Mouse (Mus musculus) CH12.LX (cell line): ENCODE measurements around the gene Hist1h4h. TPM values are rescaled to one million over a fixed set of nuclear protein-coding genes. Genes with fewer than 3 reads are reported as not detected.

ENCODE experiments used
- DNase-seq: peaks from one replicate; pipeline ENCODE4 v3.0.0-alpha.2; 2013; ENCODE audit errors: extremely low read depth
- H3K27ac ChIP-seq: 2 replicates; pipeline ENCODE4 v1.5.1; 2012; ENCODE audit warnings: low read depth, mild to moderate bottlenecking, control low read depth, moderate library complexity; ENCODE audit not compliant: insufficient read depth
- H3K27me3 ChIP-seq: replicated peaks from 2 replicates; pipeline ENCODE3; 2012; ENCODE audit warnings: inconsistent platforms
- H3K36me3 ChIP-seq, 2 experiments: replicated peaks in 1 of 2; 2 replicates each; pipeline versions ENCODE3 to v1.6.1; 2012; ENCODE audit warnings: inconsistent platforms in 1 of 2, low read length in 1 of 2, mild to moderate bottlenecking in 1 of 2, mixed read lengths in 1 of 2, moderate library complexity in 1 of 2; ENCODE audit not compliant: control insufficient read depth in 1 of 2, insufficient read depth in 1 of 2
- H3K4me1 ChIP-seq, 2 experiments: 2 replicates each; pipeline ENCODE4 v1.6.1; 2012; ENCODE audit warnings: inconsistent platforms in 1 of 2, moderate library complexity in 1 of 2; ENCODE audit not compliant: insufficient read depth in 2 of 2, control insufficient read depth in 1 of 2
- H3K4me2 ChIP-seq: 2 replicates; pipeline ENCODE4 v1.6.1; 2012; ENCODE audit warnings: low read depth, mild to moderate bottlenecking, control low read depth; ENCODE audit not compliant: poor library complexity, insufficient read depth, severe bottlenecking
- H3K4me3 ChIP-seq, 3 experiments: fragments of 150-350 bp in 1 of 3; sonication (generic) in 1 of 3; replicated peaks in 1 of 3; 2 replicates each; pipeline versions ENCODE3 to v1.5.1; 2011 to 2012; ENCODE audit warnings: low read depth in 2 of 3, low read length in 2 of 3, mild to moderate bottlenecking in 2 of 3, moderate library complexity in 2 of 3, control low read depth in 1 of 3, improper control_type of control experiment in 1 of 3, inconsistent platforms in 1 of 3, mixed read lengths in 1 of 3; ENCODE audit not compliant: poor library complexity in 1 of 3
- H3K79me2 ChIP-seq: replicated peaks from 2 replicates; pipeline ENCODE4 v1.6.1; 2012; ENCODE audit warnings: mild to moderate bottlenecking, moderate library complexity; ENCODE audit not compliant: control insufficient read depth, poor library complexity, insufficient read depth, severe bottlenecking; ENCODE audit errors: extremely low read depth
- H3K9ac ChIP-seq: 2 replicates; pipeline ENCODE4 v1.6.1; 2012; ENCODE audit warnings: low read depth, mild to moderate bottlenecking, control low read depth, moderate library complexity; ENCODE audit not compliant: insufficient read depth
- H3K9me3 ChIP-seq: replicated peaks from 2 replicates; pipeline ENCODE3; 2012; ENCODE audit warnings: low read length, inconsistent platforms, mixed read lengths
- BHLHE40 ChIP-seq: IDR thresholded peaks from 2 replicates; pipeline ENCODE4 v1.6.1; 2011; ENCODE audit warnings: mild to moderate bottlenecking, low read depth, low read length, improper control_type of control experiment
- CHD2 ChIP-seq: IDR thresholded peaks from 2 replicates; pipeline ENCODE4 v1.6.1; 2011; ENCODE audit warnings: low read length, improper control_type of control experiment
- EP300 ChIP-seq: IDR thresholded peaks from 2 replicates; pipeline ENCODE4 v1.6.1; 2011; ENCODE audit warnings: low read length, improper control_type of control experiment
- ETS1 ChIP-seq: conservative IDR thresholded peaks from 2 replicates; pipeline ENCODE4 v1.6.1; 2012; ENCODE audit warnings: low read depth, mild to moderate bottlenecking, inconsistent platforms, low read length, improper control_type of control experiment, moderate library complexity
- GABPA ChIP-seq: IDR thresholded peaks from 2 replicates; pipeline ENCODE4 v1.6.1; 2012; ENCODE audit warnings: low read depth, low read length, improper control_type of control experiment, inconsistent platforms; ENCODE audit not compliant: insufficient replicate concordance
- HCFC1 ChIP-seq: IDR thresholded peaks from 2 replicates; pipeline ENCODE4 v1.6.1; 2012; ENCODE audit warnings: low read depth, mild to moderate bottlenecking, inconsistent platforms, low read length, improper control_type of control experiment
- IRF4 ChIP-seq: IDR thresholded peaks from 2 replicates; pipeline ENCODE4 v1.6.1; 2014; ENCODE audit warnings: low read depth, mild to moderate bottlenecking, inconsistent platforms, low read length, improper control_type of control experiment
- JUND ChIP-seq: conservative IDR thresholded peaks from 2 replicates; pipeline ENCODE4 v1.6.1; 2011; ENCODE audit warnings: low read depth, low read length, improper control_type of control experiment
- KAT2A ChIP-seq: IDR thresholded peaks from 2 replicates; pipeline ENCODE4 v1.6.1; 2012; ENCODE audit warnings: low read length, improper control_type of control experiment, inconsistent platforms; ENCODE audit not compliant: insufficient replicate concordance
- MAFK ChIP-seq: IDR thresholded peaks from 2 replicates; pipeline ENCODE4 v1.6.1; 2011; ENCODE audit warnings: low read length, improper control_type of control experiment; ENCODE audit not compliant: insufficient replicate concordance
- MAX ChIP-seq: IDR thresholded peaks from 2 replicates; pipeline ENCODE4 v1.6.1; 2011; ENCODE audit warnings: low read length, improper control_type of control experiment
- MXI1 ChIP-seq: IDR thresholded peaks from 2 replicates; pipeline ENCODE4 v1.6.1; 2011; ENCODE audit warnings: mild to moderate bottlenecking, low read depth, low read length, improper control_type of control experiment
- MYC ChIP-seq: IDR thresholded peaks from 2 replicates; pipeline ENCODE4 v1.6.1; 2011; ENCODE audit warnings: low read depth, mild to moderate bottlenecking, improper control_type of control experiment, low read length
- RAD21 ChIP-seq: IDR thresholded peaks from 2 replicates; pipeline ENCODE4 v1.6.1; 2011; ENCODE audit warnings: low read depth, mild to moderate bottlenecking, low read length, improper control_type of control experiment, moderate library complexity
- RCOR1 ChIP-seq: conservative IDR thresholded peaks from 2 replicates; pipeline ENCODE4 v1.6.1; 2012; ENCODE audit warnings: low read depth, mild to moderate bottlenecking, inconsistent platforms, low read length, improper control_type of control experiment
- SIN3A ChIP-seq: IDR thresholded peaks from 2 replicates; pipeline ENCODE4 v1.6.1; 2012; ENCODE audit warnings: low read length, improper control_type of control experiment, inconsistent platforms
- TBP ChIP-seq: conservative IDR thresholded peaks from 2 replicates; pipeline ENCODE4 v1.6.1; 2011; ENCODE audit warnings: low read depth, low read length, improper control_type of control experiment
- UBTF ChIP-seq: IDR thresholded peaks from 2 replicates; pipeline ENCODE4 v1.6.1; 2012; ENCODE audit warnings: low read depth, mild to moderate bottlenecking, inconsistent platforms, low read length, improper control_type of control experiment, moderate library complexity
- USF2 ChIP-seq: conservative IDR thresholded peaks from 2 replicates; pipeline ENCODE4 v1.6.1; 2011; ENCODE audit warnings: low read depth, low read length, improper control_type of control experiment
- ZC3H11A ChIP-seq: IDR thresholded peaks from 2 replicates; pipeline ENCODE4 v1.6.1; 2012; ENCODE audit warnings: low read depth, mild to moderate bottlenecking, inconsistent platforms, low read length, improper control_type of control experiment
- ZMIZ1 ChIP-seq: IDR thresholded peaks from 2 replicates; pipeline ENCODE4 v1.6.1; 2012; ENCODE audit warnings: low read depth, mild to moderate bottlenecking, inconsistent platforms, low read length, improper control_type of control experiment
- ZNF384 ChIP-seq: IDR thresholded peaks from 2 replicates; pipeline ENCODE4 v1.6.1; 2012; ENCODE audit warnings: low read depth, low read length, improper control_type of control experiment, inconsistent platforms
- dilution Hi-C: fragments of 300-500 bp; cut with MboI; formaldehyde crosslinking; loops from 2 replicates; pipeline ENCODE4 v1.14.3; 2020; ENCODE audit warnings: low sequenced_read_pairs; ENCODE audit not compliant: extremely low pct_unique_long_range_greater_than_20kb, extremely low pct_ligation_motif_present
- in situ Hi-C: fragments of 300-500 bp; cut with MboI; formaldehyde crosslinking; loops from 3 replicates; pipeline ENCODE4 v1.14.3; 2019; ENCODE audit warnings: low sequenced_read_pairs, low pct_ligation_motif_present, low pct_unique_long_range_greater_than_20kb, mixed read lengths
- polyA plus RNA-seq: library from polyadenylated mRNA; unstranded; fragments of >175 nt; gene quantifications from 2 replicates; pipeline ENCODE4 v1.2.1, GENCODE M21; 2012; ENCODE audit warnings: low read depth; ENCODE audit not compliant: insufficient read length
- total RNA-seq, 2 experiments: library from RNA; depleted of rRNA; stranded (reverse); fragments of 300-350 nt in 1 of 2; fragments of >200 nt in 1 of 2; gene quantifications; 2 replicates each; pipeline ENCODE4 v1.2.3; 2012 to 2014

Hist1h4h gene
- total and polyA plus RNA-seq, 3 experiments, result 5.5 to 4,957 (median 19.4) TPM

- TF ChIP-seq KAT2A (no peak), SIN3A (0 out of 2 replicates have a peak, but pooled peaks have one; percentile 17), MXI1 (peak; percentile 5; the same call in 1 of the 2 replicates)
- dilution Hi-C loops (no loop called here), in situ Hi-C loops (loop anchor here (10.0 to 25.0 kb wide), 2 partner anchors 197 to 1564 kb away; partner anchors contain the start of gene Zfp184)
- H3K36me3 ChIP-seq, result no peaks in the 10 kb centered on the region
- H3K4me3 ChIP-seq, result peak overlapping the region; percentile 44 to 64 (median 47)
- no peak for DNase-seq
- no peaks in the 10 kb centered on the region for H3K79me2 ChIP-seq
- peak overlapping the region; percentile 53 for H3K9ac ChIP-seq
- H3K4me1 ChIP-seq, result peaks cover 3 to 11% of the 10 kb centered on the region in 2 experiments; a peak in 3 of 4 replicates
- peak overlapping the region; percentile 100 for H3K4me2 ChIP-seq
- no peak overlapping the region; the same call in 1 of the 2 replicates for H3K27ac ChIP-seq
- H3K27me3 ChIP-seq, result no peaks in the 10 kb centered on the region
- H3K9me3 ChIP-seq, result no peaks in the 10 kb centered on the region
Observed at GRCm38 (mm10) chr13:23501511-23501910, 29.3 kb upstream of the Hist1h4h start.

GRCm38 (mm10) chr13:23502031-23502567, 28.8 kb upstream of the Hist1h4h start:
- in situ Hi-C loops, result loop anchor here (10.0 to 25.0 kb wide), 2 partner anchors 197 to 1565 kb away; partner anchors contain the start of gene Zfp184
- no peaks in the 10 kb centered on the region for H3K36me3 ChIP-seq
- no peaks in the 10 kb centered on the region for H3K27me3 ChIP-seq
- TF ChIP-seq BHLHE40 (no peak), SIN3A (0 out of 2 replicates have a peak, but pooled peaks have one; percentile 56), KAT2A (no peak), ZNF384 (no peak), ZC3H11A (no peak), MYC (0 out of 2 replicates have a peak, but pooled peaks have one; percentile 39), MAX (peak; percentile 45; the same call in 1 of the 2 replicates), MAFK (no peak), TBP (no peak), RCOR1 (no peak), RAD21 (no peak), ETS1 (no peak), HCFC1 (no peak), EP300 (no peak), ZMIZ1 (no peak), GABPA (no peak), MXI1 (peak; percentile 50; the same call in 1 of the 2 replicates), CHD2 (no peak), IRF4 (no peak), UBTF (no peak), JUND (no peak), USF2 (no peak)
- dilution Hi-C loops, result no loop called here
- peak; percentile 42 for DNase-seq
- no peaks in the 10 kb centered on the region for H3K9me3 ChIP-seq
- peak overlapping the region; percentile 100 for H3K4me2 ChIP-seq
- peak overlapping the region; percentile 35; the same call in 1 of the 2 replicates for H3K27ac ChIP-seq
- H3K9ac ChIP-seq, result peak overlapping the region; percentile 53
- H3K79me2 ChIP-seq, result no peaks in the 10 kb centered on the region
- peak overlapping the region; percentile 44 to 64 (median 47) for H3K4me3 ChIP-seq
- H3K4me1 ChIP-seq, result peaks cover 3 to 14% of the 10 kb centered on the region in 2 experiments; a peak in 3 of 4 replicates
